Mouse (Mus musculus): ENCODE data around the gene Ptpn4. TPM values are rescaled to one million over a fixed set of nuclear protein-coding genes. Genes with fewer than 3 reads are reported as not detected.
A peak's percentile ranks its signal among the peaks of the same experiment; 100 is the strongest.

Gene Ptpn4
- total RNA-seq (2017): 14.0 and 24.6 TPM in 2 replicates

DNA sequence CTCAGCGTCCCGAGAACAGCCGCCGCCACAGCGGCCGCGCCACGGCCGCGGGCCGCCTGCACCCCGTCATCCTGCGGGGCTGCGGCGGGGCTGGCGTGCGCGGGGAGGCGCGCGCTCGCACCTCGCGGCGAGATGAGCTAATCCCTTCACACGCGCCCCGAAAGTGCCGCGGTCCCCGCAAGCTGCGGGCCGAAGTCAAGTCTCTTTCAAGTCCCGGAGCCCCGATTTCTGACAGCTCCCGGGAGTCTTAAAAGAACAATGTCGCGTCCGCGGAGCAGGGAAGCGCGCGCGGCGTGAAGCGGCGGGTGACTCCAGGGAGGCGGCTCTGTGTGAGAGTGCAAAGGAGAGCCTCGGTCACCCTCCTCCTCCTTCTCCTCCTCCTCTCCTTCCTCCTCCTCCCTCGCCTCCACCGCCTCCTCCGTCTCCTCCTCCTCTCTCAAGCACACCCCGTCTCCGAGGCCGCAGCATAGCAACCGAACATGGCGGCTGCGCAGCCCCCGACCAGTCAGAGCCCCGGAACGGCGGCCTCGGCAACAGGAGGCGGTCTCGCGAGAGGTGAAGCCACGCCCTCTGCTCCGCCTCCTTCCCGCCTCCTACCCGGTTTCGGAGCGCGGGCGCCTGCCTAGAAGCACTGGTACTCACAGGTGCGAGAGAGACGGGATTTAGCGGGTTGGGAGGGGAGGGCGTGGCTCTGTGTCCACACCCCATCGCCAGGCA lies at the start of gene Ptpn4:
Gene Ptpn4, minus strand, starts transcription at position 579 of the 717 bp plus-strand sequence.
- peak; percentile 97 for ATAC-seq (replicated peaks; ENCODE audit: low read depth, poor library complexity, severe bottlenecking)

DNA sequence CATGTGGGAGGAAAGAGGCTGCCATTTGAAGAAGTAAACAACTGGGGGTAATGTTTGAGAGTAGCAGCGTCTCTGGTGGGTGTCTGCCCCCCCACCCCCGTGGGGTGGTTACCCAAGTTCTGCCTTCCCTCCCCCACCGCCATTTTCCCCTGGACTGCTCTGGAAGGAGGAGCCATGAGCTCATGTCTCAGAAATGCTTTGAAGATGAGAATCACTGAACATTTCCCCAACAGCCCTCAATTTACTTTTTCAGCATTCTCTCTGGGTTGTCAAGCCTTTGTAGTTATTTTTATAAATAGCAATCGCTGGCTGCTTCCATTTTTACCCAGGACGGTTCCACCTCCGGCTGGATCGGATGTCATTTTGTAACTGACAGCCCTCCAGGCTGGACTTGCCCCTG lies 48.9 kb upstream of the Ptpn4 start:
- ATAC-seq (replicated peaks; ENCODE audit: low read depth, poor library complexity, severe bottlenecking): no peak

DNA sequence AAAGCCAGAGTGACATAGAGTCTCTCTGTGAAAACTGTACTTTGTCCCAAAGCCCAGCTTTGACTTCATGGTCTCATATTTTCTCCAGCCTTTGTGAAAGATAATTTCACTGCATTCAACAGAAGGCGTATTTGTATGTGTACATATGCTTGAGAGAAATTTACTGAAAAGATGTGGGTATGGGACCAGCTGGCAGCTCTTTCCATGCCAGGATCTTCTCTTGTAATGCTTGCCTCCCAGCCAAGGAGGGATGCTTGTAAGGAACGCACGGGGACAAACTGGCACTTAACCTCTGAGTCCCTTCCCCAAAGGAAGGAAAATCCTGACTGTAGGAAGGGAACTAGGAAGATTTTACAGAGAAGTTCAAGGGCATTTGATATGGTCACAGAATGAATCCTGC lies 46.9 kb upstream of the Ptpn4 start:
- ATAC-seq (replicated peaks; ENCODE audit: low read depth, poor library complexity, severe bottlenecking): no peak

DNA sequence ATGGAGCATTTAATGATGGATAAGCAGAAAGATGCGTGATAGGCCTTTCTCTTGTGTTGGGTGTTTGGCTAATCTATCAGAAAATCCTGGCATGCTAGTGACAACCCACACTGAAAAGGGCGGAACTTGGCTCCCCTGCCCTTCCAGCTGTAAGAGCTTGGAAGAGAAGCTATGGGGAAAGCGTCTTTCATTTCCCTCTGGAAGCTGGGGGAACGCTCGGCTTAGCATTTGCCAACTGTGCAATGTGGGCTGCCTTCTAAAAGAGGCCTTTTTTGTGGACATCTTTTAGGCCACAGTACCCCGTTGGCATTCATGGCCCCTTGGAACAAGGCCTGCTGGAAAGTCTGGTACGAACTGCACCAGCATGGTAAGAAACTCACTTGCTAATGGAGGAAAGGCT lies 41.5 kb upstream of the Ptpn4 start:
- ATAC-seq (replicated peaks; ENCODE audit: low read depth, poor library complexity, severe bottlenecking): no peak

DNA sequence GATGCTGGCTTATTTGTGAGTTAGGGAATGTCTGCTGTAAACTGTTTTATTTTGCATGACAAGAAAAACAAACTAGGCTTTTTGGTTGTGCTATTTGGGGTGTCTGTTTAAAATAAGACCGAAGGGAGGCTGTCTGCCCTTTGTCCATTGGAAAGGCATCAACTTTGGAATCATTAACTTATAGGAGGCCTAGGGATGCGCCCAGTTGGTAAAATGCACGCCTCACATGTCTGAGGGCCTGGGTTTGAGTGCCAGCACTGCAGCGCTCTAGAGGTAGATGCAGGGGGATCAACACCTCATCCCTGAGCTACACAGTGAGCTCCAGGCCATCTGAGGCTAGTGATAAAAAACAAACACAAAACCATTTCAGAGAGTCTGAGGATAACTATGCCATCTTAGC lies 40.1 kb upstream of the Ptpn4 start:
- ATAC-seq (replicated peaks; ENCODE audit: low read depth, poor library complexity, severe bottlenecking): no peak

DNA sequence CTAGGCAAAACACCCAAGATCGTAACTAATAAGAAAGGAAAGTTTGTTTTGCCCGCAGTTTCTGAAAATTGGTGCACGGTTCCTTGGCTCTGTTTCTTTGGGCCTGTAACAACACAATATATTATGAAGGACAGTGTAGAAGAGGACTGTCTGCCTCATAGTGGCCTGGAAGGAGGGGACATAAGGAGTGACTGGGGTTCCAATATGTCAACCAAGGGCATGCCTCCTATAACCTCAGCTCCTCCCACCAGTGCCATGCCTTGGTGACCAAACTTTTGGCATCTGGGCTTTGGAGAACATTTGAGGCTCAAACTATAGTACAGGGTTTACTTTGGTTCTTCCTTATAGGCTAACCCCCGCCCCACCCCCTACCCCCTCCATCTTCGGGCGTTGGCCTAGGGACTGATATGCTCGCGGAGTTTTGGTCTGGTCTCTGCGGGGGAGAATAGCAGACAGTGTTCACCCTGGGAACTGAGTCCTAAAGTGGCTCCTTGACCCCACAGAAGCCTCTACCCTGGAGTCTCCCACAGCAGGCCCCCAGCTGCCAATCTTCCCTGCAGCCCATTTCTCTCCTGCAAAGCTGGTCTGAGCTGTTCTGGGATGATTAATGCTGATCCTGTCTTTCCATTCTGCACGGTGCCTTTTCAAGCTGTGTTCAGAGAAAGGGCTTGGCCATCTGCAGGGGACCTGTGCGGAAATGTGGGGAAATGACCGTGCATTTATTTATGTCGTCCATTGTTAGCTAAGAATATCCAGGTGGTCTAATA lies 31.2 kb upstream of the Ptpn4 start:
- no peak for ATAC-seq (replicated peaks; ENCODE audit: low read depth, poor library complexity, severe bottlenecking)

DNA sequence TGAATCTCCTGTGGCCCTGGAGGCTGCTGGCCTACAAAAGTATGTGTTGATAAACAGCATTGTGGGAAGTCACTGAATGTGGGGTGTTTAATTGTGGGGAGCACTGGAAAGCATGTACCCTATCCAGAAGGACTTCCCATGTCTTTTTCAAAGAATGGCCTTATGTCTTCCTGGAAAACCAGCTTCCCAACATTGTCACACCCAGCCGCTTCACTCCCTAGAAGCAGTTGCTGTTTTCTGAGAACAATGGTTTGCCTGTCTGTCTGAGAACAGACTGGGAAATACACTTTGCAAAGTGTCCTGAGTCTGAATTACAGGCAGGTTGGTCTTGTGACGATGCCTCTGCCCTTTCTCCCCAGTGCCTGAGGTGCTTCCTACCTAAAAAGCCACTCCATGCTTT lies 29.9 kb upstream of the Ptpn4 start:
- no peak for ATAC-seq (replicated peaks; ENCODE audit: low read depth, poor library complexity, severe bottlenecking)

DNA sequence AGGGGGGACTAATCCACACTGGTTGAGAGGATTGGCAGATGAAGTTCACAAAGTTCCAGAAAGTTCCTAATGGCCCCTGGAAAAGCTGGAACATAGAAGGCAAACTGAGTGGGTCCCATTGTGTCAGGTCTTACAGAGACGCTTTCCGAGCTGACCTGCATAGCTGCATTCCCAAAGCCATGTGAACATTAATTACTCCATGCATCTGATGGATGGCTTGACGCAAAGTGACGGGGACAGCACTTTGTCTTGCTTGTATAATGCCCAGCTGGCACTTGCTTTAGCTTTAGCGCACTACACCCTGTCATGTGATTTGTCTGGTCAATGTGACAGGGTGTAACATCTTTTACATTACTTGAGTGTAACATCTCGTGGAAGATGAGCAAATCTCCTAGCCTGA lies 27.9 kb upstream of the Ptpn4 start:
- no peak for ATAC-seq (replicated peaks; ENCODE audit: low read depth, poor library complexity, severe bottlenecking)

DNA sequence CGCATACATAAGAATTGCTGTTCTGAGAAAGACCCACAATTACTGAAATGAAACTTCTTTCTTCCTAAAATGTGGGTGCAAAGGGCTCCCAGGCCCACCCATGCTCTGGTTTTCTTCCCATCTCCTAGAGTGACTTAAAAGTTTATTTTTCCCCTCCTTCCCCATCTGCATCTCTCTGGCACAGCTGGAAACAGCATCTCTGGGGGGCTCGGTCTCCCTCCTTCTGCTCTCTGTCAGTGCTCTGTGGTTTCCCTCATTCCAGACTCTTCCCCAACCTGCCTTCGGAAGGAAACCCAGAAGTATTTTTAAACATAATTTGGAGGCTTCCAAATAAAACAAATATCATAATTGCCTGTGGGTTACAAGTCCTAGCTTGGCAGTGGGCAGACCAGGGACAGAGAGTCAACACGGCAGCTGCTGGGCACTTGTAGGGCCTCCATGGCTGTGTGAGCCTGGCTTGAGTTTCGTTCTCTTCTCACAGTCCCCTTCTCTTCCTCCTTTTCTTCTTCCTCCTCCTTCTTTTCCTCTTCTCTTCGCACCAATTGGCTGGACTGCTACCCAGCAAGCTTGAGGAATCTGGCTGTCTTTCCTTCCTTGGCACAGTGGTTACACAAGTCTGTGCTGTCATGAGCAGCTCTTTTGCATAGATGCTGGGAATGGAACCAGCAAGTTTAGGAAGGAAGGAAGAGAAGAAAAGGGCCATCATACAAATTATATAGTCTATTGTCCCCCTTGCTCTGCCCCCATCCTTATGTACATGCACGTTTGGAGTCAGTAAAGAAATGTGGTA lies 26.3 kb upstream of the Ptpn4 start:
- ATAC-seq (replicated peaks; ENCODE audit: low read depth, poor library complexity, severe bottlenecking): no peak

DNA sequence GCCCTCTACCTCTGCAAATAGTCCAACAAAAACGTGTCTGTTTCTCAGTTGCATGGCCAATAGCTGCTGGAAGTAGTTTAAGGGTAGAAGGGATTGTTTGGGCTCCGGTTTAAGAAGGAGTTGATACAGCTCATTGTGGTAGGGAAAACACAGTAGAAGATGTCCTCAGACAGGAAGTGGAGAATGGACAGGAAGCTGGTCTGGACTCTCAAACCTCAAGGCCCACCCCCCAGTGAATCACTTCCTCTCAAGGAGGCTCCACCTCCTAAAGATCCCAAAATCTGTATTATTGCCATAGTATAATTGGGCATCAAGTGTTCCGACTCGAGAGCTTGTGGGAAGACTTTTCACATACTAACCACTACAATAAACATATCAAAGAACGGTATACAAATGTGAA lies 22.2 kb upstream of the Ptpn4 start:
- no peak for ATAC-seq (replicated peaks; ENCODE audit: low read depth, poor library complexity, severe bottlenecking)

DNA sequence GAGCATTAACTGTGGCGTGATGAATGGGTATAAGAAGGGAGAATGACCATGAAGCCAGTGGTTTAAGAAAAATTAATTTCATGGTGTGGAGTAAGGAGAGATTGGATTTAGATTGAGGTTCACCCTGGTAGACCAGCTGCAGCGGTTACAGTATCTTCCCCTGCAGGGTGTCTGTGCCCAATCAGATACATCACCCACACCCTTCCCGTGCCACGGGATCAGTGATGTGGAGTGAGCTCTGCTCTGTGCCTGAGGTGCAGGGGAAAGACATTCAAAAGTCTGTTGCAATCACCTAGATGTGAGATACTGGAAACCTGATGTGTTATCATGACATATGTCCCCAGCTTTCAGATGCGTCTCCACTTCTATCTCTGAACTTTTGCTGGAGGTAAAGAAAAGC lies 15.6 kb upstream of the Ptpn4 start:
- ATAC-seq (replicated peaks; ENCODE audit: low read depth, poor library complexity, severe bottlenecking): no peak

DNA sequence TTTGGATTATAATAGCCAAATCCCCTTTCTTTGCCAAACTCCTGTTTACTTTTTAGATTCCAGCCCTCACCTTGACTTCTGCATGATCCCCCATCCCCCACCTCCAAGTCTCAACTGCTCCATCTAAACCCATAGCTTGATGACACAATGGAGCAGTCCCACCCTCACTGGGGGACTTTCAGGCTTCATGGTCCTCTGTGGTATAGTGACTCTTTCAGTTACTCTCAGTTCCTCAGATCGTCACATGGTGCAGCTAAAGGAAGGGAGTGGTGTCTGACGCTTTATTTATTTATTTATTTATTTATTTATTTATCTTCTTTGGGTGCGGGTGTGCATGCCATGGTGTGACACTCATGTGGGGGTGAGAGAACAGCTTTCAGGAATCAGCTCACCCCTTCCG lies 14.9 kb upstream of the Ptpn4 start:
- ATAC-seq (replicated peaks; ENCODE audit: low read depth, poor library complexity, severe bottlenecking): no peak

DNA sequence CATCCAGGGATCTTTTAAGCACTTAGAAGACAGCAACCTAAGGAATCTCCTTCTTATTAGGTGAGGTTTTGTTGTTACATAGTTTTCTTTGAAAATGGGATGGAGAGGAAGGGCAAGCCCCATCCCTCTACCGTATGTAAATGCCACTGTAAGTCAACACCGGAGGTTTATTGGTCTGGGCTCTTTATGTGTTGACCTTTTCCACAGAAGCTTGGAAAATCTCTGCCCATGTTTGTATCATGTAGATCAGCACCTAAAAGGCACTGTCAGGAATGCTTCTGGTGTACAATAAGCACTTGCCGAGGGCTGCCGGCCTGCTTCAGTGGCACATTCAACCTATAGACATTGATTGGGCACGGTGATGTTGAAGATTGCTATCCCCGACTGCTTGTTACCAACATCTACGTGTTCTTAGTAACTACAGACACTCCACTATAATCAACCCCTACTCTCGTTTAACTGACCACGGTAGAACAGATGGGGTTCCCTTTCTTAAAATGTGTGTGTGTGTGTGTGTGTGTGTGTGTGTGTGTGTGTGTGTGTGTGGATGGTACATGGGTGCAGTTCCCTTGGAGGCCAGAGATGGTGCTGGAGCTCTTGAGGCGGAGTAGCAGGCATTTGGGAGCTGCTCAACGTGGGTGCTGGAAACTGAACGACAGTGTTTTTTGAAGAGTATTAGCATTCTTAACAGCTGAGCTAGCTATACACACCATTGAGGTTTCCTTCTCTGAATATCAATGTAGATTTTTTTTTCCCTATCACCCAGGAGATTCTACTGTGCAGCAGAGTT lies 11.9 kb upstream of the Ptpn4 start:
- ATAC-seq (replicated peaks; ENCODE audit: low read depth, poor library complexity, severe bottlenecking): no peak

DNA sequence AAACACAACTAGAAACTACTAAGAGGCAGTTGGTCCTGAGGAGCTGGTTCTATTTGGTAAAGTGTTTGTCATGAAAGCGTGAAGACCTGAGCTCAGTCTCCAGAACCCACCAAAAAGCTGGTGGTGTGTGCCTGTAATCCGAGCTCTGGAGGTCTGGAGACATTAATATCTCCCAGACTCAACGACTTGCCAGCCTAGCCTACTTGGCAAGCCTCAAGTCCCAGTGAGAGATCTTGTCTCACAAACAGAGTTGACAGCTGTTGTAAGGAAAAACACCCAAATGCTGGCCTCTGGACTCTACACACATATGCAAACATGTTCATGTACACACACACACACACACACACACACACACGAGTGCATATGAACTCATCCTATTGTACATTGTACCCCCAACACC lies 7.9 kb upstream of the Ptpn4 start:
- no peak for ATAC-seq (replicated peaks; ENCODE audit: low read depth, poor library complexity, severe bottlenecking)

DNA sequence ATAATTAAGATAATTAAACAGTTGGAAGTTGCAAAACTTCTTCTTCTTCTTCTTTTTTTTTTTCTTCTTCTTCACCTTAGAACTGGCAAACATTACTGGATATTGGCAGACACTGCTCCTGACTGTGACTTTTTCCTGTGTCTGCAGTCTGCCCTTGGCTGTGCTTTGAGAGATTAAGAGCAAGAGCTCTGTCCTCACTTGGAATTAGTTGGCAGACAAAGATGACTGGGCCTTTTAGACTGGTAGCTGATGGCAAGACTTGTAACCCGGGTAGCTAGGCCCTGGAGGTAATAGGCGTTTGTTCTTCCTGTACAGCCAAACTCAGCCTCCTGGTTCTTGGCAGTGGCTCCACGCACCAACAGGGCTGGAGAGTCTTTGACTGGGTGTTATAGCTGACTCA lies 5.7 kb upstream of the Ptpn4 start:
- ATAC-seq (replicated peaks; ENCODE audit: low read depth, poor library complexity, severe bottlenecking): no peak

DNA sequence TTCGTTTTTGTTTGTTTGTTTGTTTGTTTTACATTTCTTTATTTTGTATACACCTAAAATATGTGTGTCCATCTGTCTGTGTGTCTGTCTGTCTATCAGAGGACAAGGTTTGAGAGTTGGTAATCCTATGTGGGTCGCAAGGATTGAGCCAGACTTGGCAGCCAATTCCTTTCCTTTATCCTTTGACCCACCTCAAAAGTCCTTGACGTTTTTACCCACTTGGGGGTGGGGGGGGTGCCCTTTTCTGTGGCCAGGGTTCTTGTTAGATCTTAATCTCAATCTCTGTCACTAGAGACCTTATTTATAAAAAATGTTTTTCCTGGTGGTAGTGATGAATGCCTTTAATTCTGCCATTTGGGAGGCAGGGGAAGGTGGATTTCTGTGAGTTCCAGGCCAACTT lies 828 bp upstream of the Ptpn4 start:
- ATAC-seq (replicated peaks; ENCODE audit: low read depth, poor library complexity, severe bottlenecking): no peak

DNA sequence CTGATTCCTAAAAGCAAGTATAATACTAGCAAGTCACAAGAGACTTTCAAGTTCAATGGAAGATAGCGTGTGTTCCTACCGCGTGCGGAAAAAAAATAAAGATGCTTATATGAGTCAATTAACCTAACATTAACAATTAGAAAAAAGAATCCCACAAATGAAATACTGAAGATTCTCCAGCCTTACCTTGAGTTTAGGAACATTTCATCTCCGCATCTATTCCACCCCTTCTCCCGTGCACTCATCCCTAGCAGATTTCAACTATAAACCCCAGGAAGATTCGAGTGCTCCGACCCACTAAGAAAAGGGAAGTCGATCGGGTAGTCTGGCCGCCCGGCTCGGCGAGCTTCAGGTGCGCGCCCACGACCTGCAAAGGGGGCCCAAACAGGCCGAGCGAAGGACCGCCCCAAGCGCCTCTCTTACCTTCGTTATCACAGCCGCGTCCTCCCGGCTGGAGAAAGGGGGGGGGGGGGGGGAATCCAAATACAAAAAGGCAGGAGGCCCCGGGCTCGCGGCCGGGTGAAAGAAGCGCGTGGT lies 866 bp downstream of the Ptpn4 start:
- ATAC-seq (replicated peaks; ENCODE audit: low read depth, poor library complexity, severe bottlenecking): peak; percentile 27

DNA sequence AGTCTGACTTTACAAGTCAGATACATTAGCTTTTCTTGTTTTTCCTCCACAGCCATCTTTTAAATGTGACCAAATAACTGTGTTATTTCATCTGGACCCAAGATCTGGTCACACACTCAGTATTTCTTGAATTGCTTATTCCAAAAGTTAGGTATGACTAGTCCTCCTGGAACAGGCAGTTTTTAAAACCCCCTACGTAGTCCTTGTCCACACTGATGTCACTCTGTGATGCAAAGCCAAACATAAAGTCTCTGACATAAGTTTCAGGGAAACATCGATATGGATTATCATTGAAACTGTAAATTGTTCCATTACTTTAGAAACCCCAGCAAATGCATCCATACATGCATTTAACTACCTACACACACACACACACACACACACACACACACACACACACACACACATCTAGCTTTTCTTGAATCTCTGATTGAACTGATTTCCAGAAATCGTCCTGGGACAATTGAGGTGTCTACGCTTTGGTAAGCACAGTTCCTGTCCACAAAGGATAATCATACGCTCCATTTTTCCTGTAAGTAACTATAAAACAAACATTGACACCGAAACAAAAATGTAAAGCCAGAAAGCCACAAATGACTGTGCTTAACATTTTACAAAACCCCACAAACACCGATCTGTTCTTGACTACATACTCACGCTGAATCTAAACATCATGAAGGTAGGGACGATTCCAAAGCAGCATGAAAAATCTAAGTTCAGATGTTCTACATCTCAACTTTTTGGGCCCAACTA lies 1.5 kb downstream of the Ptpn4 start:
- ATAC-seq (replicated peaks; ENCODE audit: low read depth, poor library complexity, severe bottlenecking): no peak

DNA sequence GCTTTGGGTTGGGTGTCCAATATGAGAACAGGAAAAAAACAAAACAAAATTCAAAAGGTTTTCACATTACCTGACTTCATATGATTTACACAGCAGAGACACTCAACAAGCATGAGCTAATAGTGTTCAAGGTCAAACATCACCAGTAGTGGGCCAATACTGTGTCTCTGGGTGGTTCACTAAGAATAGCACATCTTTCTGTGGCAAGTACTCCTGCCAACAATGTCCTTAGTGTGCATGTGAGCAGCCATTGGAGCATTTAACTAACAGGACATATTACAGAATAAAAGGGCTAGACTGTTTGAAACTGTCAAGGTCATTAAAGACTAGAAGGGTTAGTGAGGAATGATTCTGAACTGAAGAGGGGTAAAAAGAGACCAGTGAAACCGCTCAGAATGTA lies 9.3 kb downstream of the Ptpn4 start:
- ATAC-seq (replicated peaks; ENCODE audit: low read depth, poor library complexity, severe bottlenecking): no peak
